ENCODE assay signal across 14 mouse cellular contexts in the genomic region with DNA sequence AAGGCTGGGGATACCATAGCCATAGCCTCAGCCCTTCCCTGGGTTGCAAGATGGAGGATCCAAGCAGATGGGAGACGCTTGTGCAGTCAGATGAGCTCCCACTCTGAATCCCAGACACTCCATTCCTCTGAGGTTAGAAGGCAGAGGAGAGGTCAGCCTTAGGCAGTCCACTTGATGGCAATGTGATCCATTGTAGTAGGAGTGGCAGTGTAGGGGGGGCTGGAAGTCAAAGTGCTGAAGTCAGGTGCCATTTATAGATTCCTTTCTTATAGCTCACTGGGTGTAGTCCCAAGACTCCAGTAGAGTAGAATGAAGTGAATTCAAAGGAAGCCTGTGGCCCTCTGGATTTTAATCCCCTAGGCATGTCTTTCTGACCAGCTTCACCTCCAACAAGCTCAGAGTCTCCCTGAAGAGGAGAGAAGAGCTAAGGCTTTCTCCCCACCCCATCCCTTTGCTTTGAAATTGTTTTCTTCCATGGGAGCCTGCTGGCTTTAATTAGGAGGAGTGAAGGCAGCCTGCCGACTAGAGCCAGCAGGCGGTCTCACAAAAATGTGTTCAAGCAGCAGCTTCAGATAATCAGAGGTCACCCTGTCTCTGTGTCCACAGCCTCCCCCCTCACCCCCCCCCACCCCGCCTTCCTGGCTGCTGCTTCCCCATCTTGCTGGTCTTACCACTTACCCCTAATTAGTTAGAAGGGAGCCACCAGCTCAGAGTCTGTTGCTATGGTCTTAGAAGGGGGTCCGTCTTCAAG.
DNase-seq lines count a peak whose midpoint lies in the region; ATAC-seq and TF ChIP-seq lines count a peak whose summit lies in the region.
"Had no signal": no experiment of that assay in that cellular context is flagged by ENCODE, and none has a peak within 500 bp of the region (broad histone marks: within the 10 kb centered on the region; RNA-seq: fewer than 3 reads in every experiment).

No protein-coding gene starts in this region.

- TF ChIP-seq EP300 in heart, adult 2 months (IDR thresholded peaks at IDR 0.05; ENCODE audit: insufficient read depth, low read depth, low read length), result no peak

- no peak for TF ChIP-seq POLR2A in heart, adult 2 months (IDR thresholded peaks at IDR 0.05; ENCODE audit: insufficient read depth, low read depth, low read length)

- no peak for ATAC-seq in neural tube, embryonic 15.5 days (ENCODE audit: low FRiP score)
- no peak for ATAC-seq in limb, embryonic 11.5 days (ENCODE audit: insufficient number of reproducible peaks, low FRiP score, low TSS enrichment, low read depth)
- ATAC-seq: liver, postnatal 0 days had no signal

- H3K36me3 ChIP-seq in heart, adult 2 months (ENCODE audit: control insufficient read depth, insufficient read depth, low read length), result no peaks in the 10 kb centered on the region
- no peaks in the 10 kb centered on the region for H3K36me3 ChIP-seq in neural tube, embryonic 15.5 days
- no peaks in the 10 kb centered on the region for H3K36me3 ChIP-seq in limb, embryonic 11.5 days (ENCODE audit: control insufficient read depth, insufficient read depth, low read length)
- H3K36me3 ChIP-seq: hindbrain, embryonic 15.5 days had no signal

- DNase-seq in heart, adult 11 months, result peak; percentile 77
- DNase-seq in heart, adult 2 months, result no peak
- DNase-seq in neural tube, embryonic 10.5 days (ENCODE audit: extremely low spot score, low spot score), result peak; percentile 32
- DNase-seq in limb, embryonic 11.5 days (ENCODE audit: low spot score), result peak; percentile 34
- no peak for DNase-seq in urinary bladder, adult 18-20 months (ENCODE audit: low spot score in 2 of 2)
- no peak for DNase-seq in kidney, adult 18-20 months
- DNase-seq in layer of hippocampus, adult 11-12 months (ENCODE audit: low spot score), result no peak
- DNase-seq: adrenal gland, adult 2 months; liver, postnatal 0 days; thymus, adult 2 months had no signal

- H3K9ac ChIP-seq in heart, adult 2 months (ENCODE audit: low read depth, low read length), result no peak overlapping the region
- no peak overlapping the region for H3K9ac ChIP-seq in neural tube, embryonic 15.5 days (replicated peaks)
- no peak overlapping the region for H3K9ac ChIP-seq in limb, embryonic 11.5 days (ENCODE audit: low read length)
- H3K9ac ChIP-seq: hindbrain, embryonic 15.5 days; liver, postnatal 0 days had no signal

- H3K4me1 ChIP-seq in heart, adult 2 months (ENCODE audit: control insufficient read depth, insufficient read depth, low read length), result no peaks in the 10 kb centered on the region
- H3K4me1 ChIP-seq in neural tube, embryonic 15.5 days, result no peaks in the 10 kb centered on the region
- H3K4me1 ChIP-seq in limb, embryonic 11.5 days (ENCODE audit: control insufficient read depth, insufficient read depth, low read length), result peaks cover 5% of the 10 kb centered on the region; the same call in 1 of the 2 replicates
- H3K4me1 ChIP-seq: hindbrain, embryonic 15.5 days; megakaryocyte, embryonic 14.5 days had no signal

- H3K27me3 ChIP-seq in heart, adult 2 months (ENCODE audit: control insufficient read depth, insufficient read depth, low read length), result no peaks in the 10 kb centered on the region
- no peaks in the 10 kb centered on the region for H3K27me3 ChIP-seq in neural tube, embryonic 15.5 days (replicated peaks)
- no peaks in the 10 kb centered on the region for H3K27me3 ChIP-seq in limb, embryonic 11.5 days (ENCODE audit: control insufficient read depth, insufficient read depth, low read length)
- H3K27me3 ChIP-seq: hindbrain, embryonic 15.5 days; megakaryocyte, embryonic 14.5 days had no signal

- no peak overlapping the region for H3K4me3 ChIP-seq in heart, adult 2 months
- no peak overlapping the region for H3K4me3 ChIP-seq in neural tube, embryonic 15.5 days (replicated peaks)
- H3K4me3 ChIP-seq in limb, embryonic 11.5 days (ENCODE audit: low read depth, low read length), result no peak overlapping the region
- H3K4me3 ChIP-seq: hindbrain, embryonic 15.5 days; megakaryocyte, embryonic 14.5 days had no signal

- TF ChIP-seq CTCF in heart, adult 2 months (IDR thresholded peaks at IDR 0.05), result no peak

- H3K4me2 ChIP-seq in neural tube, embryonic 15.5 days, result no peak overlapping the region
- H3K4me2 ChIP-seq in limb, embryonic 11.5 days (ENCODE audit: low read depth, severe bottlenecking), result no peak overlapping the region
- H3K4me2 ChIP-seq: hindbrain, embryonic 15.5 days had no signal

- H3K79me2 ChIP-seq in heart, adult 2 months (replicated peaks; ENCODE audit: control insufficient read depth, insufficient read depth, low read length), result no peaks in the 10 kb centered on the region

- 35% methylated on average over 5 of the region's 5 CpGs for WGBS in heart, adult 2 months
- 38% methylated on average over 5 of the region's 5 CpGs for WGBS in neural tube, embryonic 15.5 days
- 18% methylated on average over 5 of the region's 5 CpGs for WGBS in limb, embryonic 11.5 days

- intact Hi-C loops in heart, adult 2 months (cut with DNase I), result no loop called here

- no peaks in the 10 kb centered on the region for H3K9me3 ChIP-seq in neural tube, embryonic 15.5 days (replicated peaks)
- no peaks in the 10 kb centered on the region for H3K9me3 ChIP-seq in limb, embryonic 11.5 days (ENCODE audit: control insufficient read depth, low read length)
- H3K9me3 ChIP-seq: hindbrain, embryonic 15.5 days had no signal

- no peak overlapping the region for H3K27ac ChIP-seq in heart, adult 2 months
- H3K27ac ChIP-seq in neural tube, embryonic 15.5 days (replicated peaks), result no peak overlapping the region
- H3K27ac ChIP-seq in limb, embryonic 11.5 days (replicated peaks; ENCODE audit: low read depth, low read length), result no peak overlapping the region
- H3K27ac ChIP-seq: hindbrain, embryonic 15.5 days; kidney, postnatal 0 days had no signal

Comparison
In these comparisons a context has a peak if more than half of its experiments do, and no peak if none do; other contexts are left out.
1. DNase-seq: peak in heart, adult 11 months (single experiment), neural tube, embryonic 10.5 days (single experiment) and limb, embryonic 11.5 days (single experiment); none in heart, adult 2 months (0 of 2), urinary bladder, adult 18-20 months (0 of 2), kidney, adult 18-20 months (single experiment) and layer of hippocampus, adult 11-12 months (single experiment).